Mouse (Mus musculus): ENCODE measurements around the gene Six1.
A peak's percentile ranks its signal among the peaks of the same experiment; 100 is the strongest.

The Six1 gene

DNA sequence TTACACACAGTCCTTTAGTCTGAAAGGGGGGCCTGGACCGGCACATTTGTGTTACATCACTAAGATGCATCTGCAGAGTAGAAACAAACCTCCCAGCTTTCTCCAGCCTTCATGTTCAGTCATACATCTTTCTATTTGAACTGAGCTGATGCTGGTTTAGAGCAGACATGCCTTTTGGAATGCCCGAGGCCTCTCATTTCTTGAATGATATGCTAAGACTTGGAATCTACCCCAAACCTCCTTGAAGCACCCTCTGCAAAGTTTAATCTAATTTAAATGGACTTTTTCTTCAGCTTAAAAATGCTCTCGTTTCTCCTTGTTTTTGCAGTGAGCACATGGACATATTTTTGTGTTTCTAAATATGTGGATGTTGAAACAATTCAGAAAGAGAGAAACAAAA is 21.0 kb downstream of the Six1 start:
- peak; percentile 50 for DNase-seq

GRCm38 (mm10) chr12:73031315-73031714 is 22.4 kb downstream of the Six1 start:
- DNase-seq: peak; percentile 60

DNA sequence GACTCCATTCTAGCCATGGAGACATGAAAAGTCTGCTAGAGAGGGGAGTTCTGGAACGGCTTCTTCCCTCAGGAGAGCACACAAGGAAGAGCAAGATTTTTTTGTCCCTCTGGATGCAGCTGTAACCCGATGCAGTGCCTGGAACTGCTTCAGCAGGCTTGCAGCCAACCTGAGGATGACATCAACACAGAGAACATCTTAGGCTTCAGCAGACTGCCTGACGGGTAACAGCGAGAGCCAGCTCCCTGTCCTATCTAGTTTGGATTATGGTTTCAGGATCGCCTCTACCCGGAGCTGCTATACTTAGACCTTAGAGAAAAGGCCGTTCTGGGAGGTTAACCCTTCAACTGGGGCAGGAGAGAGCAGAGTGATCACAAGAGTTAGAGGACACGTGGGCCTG is 28.2 kb downstream of the Six1 start:
- DNase-seq: peak; percentile 98

DNA sequence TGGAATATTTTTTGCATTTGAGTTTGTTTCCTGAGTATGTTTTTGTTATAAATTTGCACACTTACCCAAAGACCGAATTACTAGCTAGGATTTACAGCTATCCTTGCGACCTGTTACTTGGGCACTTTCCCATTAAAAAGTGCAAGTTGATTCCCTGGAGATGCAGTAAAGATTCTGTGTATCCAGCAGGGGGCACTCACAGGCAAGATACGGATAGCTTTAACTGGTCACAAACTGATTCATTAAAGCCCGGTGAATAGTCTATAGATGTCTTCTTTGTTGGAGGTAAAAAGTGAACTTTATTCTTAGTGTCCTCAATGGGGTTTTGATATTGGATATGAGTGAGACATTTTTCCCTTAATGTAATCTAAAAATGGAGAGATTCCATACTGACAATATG is 32.7 kb downstream of the Six1 start:
- peak; percentile 80 for DNase-seq

DNA sequence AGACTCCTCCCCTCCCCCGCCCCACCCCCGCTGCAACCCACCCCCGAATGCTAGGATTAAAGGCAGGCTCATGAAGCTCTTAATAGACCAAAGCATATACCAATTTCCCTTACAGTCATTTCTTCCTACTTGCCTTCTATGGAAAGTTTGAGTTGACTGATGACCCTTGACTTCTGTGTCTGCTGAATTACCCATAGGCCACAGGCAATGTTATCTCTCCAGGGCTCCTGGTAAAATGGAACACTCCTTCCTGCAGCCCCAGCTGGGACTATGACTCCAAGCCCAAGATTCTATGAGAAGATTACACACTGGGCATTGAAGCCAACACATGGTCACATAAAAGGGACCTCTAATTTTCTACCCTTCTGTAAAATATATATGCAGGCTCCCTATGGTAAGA is 33.3 kb downstream of the Six1 start:
- DNase-seq: peak; percentile 51

GRCm38 (mm10) chr12:73018838-73019237 is 34.8 kb downstream of the Six1 start:
- peak; percentile 76 for DNase-seq

- peak; percentile 64 for DNase-seq
These were observed 37.5 kb downstream of the Six1 start for GRCm38 (mm10) chr12:73016171-73016570.

DNA sequence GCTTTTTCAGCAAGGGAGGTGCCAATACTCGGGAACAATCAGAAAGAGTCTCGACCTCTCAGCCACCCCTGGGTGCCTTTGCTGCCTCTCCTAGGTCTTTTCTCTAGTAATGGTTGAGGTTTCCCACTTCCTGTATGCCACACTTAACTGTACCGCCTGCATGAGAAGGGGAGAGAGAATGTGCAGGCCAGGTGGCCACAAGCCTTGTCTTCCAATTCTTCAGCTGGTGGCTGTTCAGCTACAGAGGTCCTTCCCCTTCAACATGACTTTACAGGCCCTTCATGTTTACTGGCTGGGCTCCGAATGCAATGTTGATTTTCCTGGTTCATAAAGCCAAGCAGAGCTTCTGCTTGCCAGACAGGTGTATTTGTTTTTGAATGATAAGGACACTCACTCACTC is 39.4 kb downstream of the Six1 start:
- peak; percentile 74 for DNase-seq

GRCm38 (mm10) chr12:73012824-73013223 is 40.9 kb downstream of the Six1 start:
- peak; percentile 90 for DNase-seq

GRCm38 (mm10) chr12:73012136-73012785 is 41.4 kb downstream of the Six1 start:
- peak; percentile 96 for DNase-seq

GRCm38 (mm10) chr12:73002903-73003302 is 50.8 kb downstream of the Six1 start:
- peak; percentile 84 for DNase-seq

DNA sequence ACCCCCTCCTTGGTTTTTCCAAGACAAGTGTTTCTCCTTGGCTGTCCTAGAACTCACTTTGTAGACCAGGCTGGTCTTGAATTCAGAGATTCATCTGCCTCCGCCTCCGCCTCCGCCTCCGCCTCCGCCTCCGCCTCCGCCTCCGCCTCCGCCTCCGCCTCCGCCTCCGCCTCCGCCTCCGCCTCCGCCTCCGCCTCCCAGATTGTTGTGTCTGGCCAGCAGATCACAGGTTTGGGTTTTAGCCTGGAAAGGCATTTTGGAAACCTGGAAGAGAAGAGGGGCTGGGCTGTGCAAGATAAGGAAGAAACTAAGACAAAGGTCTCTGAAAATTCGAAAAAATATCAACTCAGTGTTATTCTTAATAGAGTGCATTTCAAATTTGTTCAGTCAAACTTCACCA is 51.4 kb downstream of the Six1 start:
- DNase-seq: peak; percentile 92

- no peak for DNase-seq
These were observed 55.3 kb downstream of the Six1 start for GRCm38 (mm10) chr12:72998105-72999001.

- DNase-seq: peak; percentile 91
These were observed 57.0 kb downstream of the Six1 start for GRCm38 (mm10) chr12:72996646-72997045.
